Mouse (Mus musculus) cerebellum, adult 2 months (tissue): ENCODE measurements around the gene Olfr549.

Source experiments
- CTCF ChIP-seq: fragments of 200-500 bp; IDR thresholded peaks from 2 replicates; pipeline ENCODE4 v1.5.1; 2011; ENCODE audit warnings: low read depth, mild to moderate bottlenecking, control low read depth, low read length, moderate library complexity, borderline replicate concordance; ENCODE audit not compliant: insufficient read depth
- POLR2A ChIP-seq: fragments of 200-500 bp; IDR thresholded peaks from 2 replicates; pipeline ENCODE4 v1.6.1; 2011; ENCODE audit warnings: low read length, control low read depth, borderline replicate concordance; ENCODE audit not compliant: insufficient read depth

- TF ChIP-seq CTCF, result no peak
- no peak for TF ChIP-seq POLR2A
These were observed 26.3 kb downstream of the Olfr549 start for GRCm38 (mm10) chr7:102575998-102576397.
